Mouse (Mus musculus): Measurements from ENCODE around the gene Rrp36. TPM values are rescaled to one million over a fixed set of nuclear protein-coding genes. Genes with fewer than 3 reads are reported as not detected.

The Rrp36 gene
- total RNA-seq, 2 experiments from 2014 or later: 14.9 to 15.7 TPM

GRCm38 (mm10) chr17:46623819-46624557 lies 50.2 kb downstream of the Rrp36 start:
- H3K4me3 ChIP-seq: no peak overlapping the region
- intact Hi-C loops (cut with DNase I): no loop called here
- TF ChIP-seq CTCF (IDR thresholded peaks at IDR 0.05): no peak; the same call in 1 of the 2 replicates
- no peak for DNase-seq (ENCODE audit: extremely low spot score in 1 of 2, low spot score in 2 of 2)
- no peak overlapping the region for H3K27ac ChIP-seq

- Histone ChIP-seq H3K27ac (no peak overlapping the region), H3K4me3 (no peak overlapping the region)
- no peak for DNase-seq (ENCODE audit: extremely low spot score in 1 of 2, low spot score in 2 of 2)
- intact Hi-C loops (cut with DNase I): no loop called here
- no peak for TF ChIP-seq CTCF (IDR thresholded peaks at IDR 0.05)
Measured at GRCm38 (mm10) chr17:46622269-46622668, 51.9 kb downstream of the Rrp36 start.

GRCm38 (mm10) chr17:46621324-46621723 lies 52.8 kb downstream of the Rrp36 start:
- peak; percentile 41 to 50 for DNase-seq (ENCODE audit: extremely low spot score in 1 of 2, low spot score in 2 of 2)
- intact Hi-C loops (cut with DNase I): no loop called here
- H3K27ac ChIP-seq: peak overlapping the region; percentile 54; the same call in 1 of the 2 replicates
- TF ChIP-seq CTCF (IDR thresholded peaks at IDR 0.05): no peak
- H3K4me3 ChIP-seq: no peak overlapping the region

GRCm38 (mm10) chr17:46619683-46620357 lies 54.3 kb downstream of the Rrp36 start:
- Histone ChIP-seq H3K27ac (peak overlapping the region; percentile 36), H3K4me3 (no peak overlapping the region)
- no peak for DNase-seq (ENCODE audit: extremely low spot score in 1 of 2, low spot score in 2 of 2)
- no peak for TF ChIP-seq CTCF (IDR thresholded peaks at IDR 0.05)
- intact Hi-C loops (cut with DNase I): no loop called here

- intact Hi-C loops (cut with DNase I): no loop called here
Measured at GRCm38 (mm10) chr17:46618769-46619682, 55.1 kb downstream of the Rrp36 start.

GRCm38 (mm10) chr17:46618394-46618768 lies 55.8 kb downstream of the Rrp36 start:
- intact Hi-C loops (cut with DNase I): no loop called here
- no peak for DNase-seq (ENCODE audit: extremely low spot score in 1 of 2, low spot score in 2 of 2)
- peak overlapping the region; percentile 60 for H3K27ac ChIP-seq

More at GRCm38 (mm10) chr17:46618769-46619682, 55.1 kb downstream of the Rrp36 start:
- no peak for DNase-seq (ENCODE audit: extremely low spot score in 1 of 2, low spot score in 2 of 2)
- Histone ChIP-seq H3K27ac (peak overlapping the region; percentile 60), H3K4me3 (no peak overlapping the region)
- no peak for TF ChIP-seq CTCF (IDR thresholded peaks at IDR 0.05)

GRCm38 (mm10) chr17:46617799-46618198 lies 56.4 kb downstream of the Rrp36 start:
- intact Hi-C loops (cut with DNase I): no loop called here
- no peak for TF ChIP-seq CTCF (IDR thresholded peaks at IDR 0.05)
- no peak overlapping the region for H3K4me3 ChIP-seq
- no peak overlapping the region for H3K27ac ChIP-seq
- DNase-seq (ENCODE audit: extremely low spot score in 1 of 2, low spot score in 2 of 2): no peak

More at GRCm38 (mm10) chr17:46618394-46618768, 55.8 kb downstream of the Rrp36 start:
- H3K4me3 ChIP-seq: no peak overlapping the region
- no peak for TF ChIP-seq CTCF (IDR thresholded peaks at IDR 0.05)

Other genes with a start within 250 kb of the Rrp36 start
- gene Crip3, start 245.4 kb downstream of the Rrp36 start, total RNA-seq (2021): 1 to 10 TPM; 5.2 to 5.8 TPM
- under 1 TPM; 0.25 to 0.75 TPM for gene Slc22a7, start 235.9 kb downstream of the Rrp36 start, total RNA-seq (2021)
- gene Ttbk1, start 186.7 kb downstream of the Rrp36 start, total RNA-seq (2021): 100 to 1,000 TPM; 136 to 148 TPM
- gene Dnph1, start 177.6 kb downstream of the Rrp36 start, total RNA-seq (2021): 1 to 10 TPM; 4.2 to 5.0 TPM
- gene Cul9, start 128.0 kb downstream of the Rrp36 start, total RNA-seq (2021): 10 to 100 TPM; 66.6 to 70.1 TPM
- gene Srf, start 118.2 kb downstream of the Rrp36 start, total RNA-seq (2021): 10 to 100 TPM; 57.0 to 74.2 TPM
- gene Ptk7, start 44.8 kb downstream of the Rrp36 start, total RNA-seq (2021): 1 to 10 TPM; 8.3 to 9.4 TPM
- 10 to 100 TPM; 21.9 to 24.4 TPM for gene Klc4, start 28.3 kb downstream of the Rrp36 start, total RNA-seq (2021)
- 10 to 100 TPM; 49.1 to 53.2 TPM for gene Mrpl2, start 28.1 kb downstream of the Rrp36 start, total RNA-seq (2021)
- 10 to 100 TPM; 25.9 to 30.0 TPM for gene Cul7, start 24.0 kb downstream of the Rrp36 start, total RNA-seq (2021)
- gene Mea1, start 4.4 kb upstream of the Rrp36 start, total RNA-seq (2021): 100 to 1,000 TPM; 114 to 122 TPM
- 100 to 1,000 TPM; 195 to 200 TPM for gene Klhdc3, start 6.6 kb upstream of the Rrp36 start, total RNA-seq (2021)
- gene Ppp2r5d, start 30.8 kb upstream of the Rrp36 start, total RNA-seq (2021): 10 to 100 TPM; 79.5 to 83.9 TPM
- 10 to 100 TPM; 54.6 to 55.5 TPM for gene Pex6, start 37.1 kb upstream of the Rrp36 start, total RNA-seq (2021)
- 1 to 10 TPM in 1 of 2 experiments, under 1 TPM in 1; 0.70 to 2.1 TPM for gene Gnmt, start 54.8 kb upstream of the Rrp36 start, total RNA-seq (2021)
- gene Cnpy3, start 77.9 kb upstream of the Rrp36 start, total RNA-seq (2021): 10 to 100 TPM; 65.1 to 68.1 TPM
- under 1 TPM in 1 of 2 experiments, not detected in 1; 0.28 TPM for gene Ptcra, start 89.4 kb upstream of the Rrp36 start, total RNA-seq (2021)
- 1 to 10 TPM; 6.3 to 6.5 TPM for gene 2310039H08Rik, start 98.3 kb upstream of the Rrp36 start, total RNA-seq (2021)
- 10 to 100 TPM; 36.7 to 51.5 TPM for gene Rpl7l1, start 108.3 kb upstream of the Rrp36 start, total RNA-seq (2021)
- 10 to 100 TPM; 57.5 to 59.7 TPM for gene Bicral, start 184.1 kb upstream of the Rrp36 start, total RNA-seq (2021)
- gene Tbcc, start 216.3 kb upstream of the Rrp36 start, total RNA-seq (2021): 10 to 100 TPM; 30.9 to 35.3 TPM
- not detected for gene Prph2, start 236.1 kb upstream of the Rrp36 start, total RNA-seq (2021)